Mouse (Mus musculus) E14TG2a.4 (cell line): ENCODE data around the gene Ehf.

ENCODE experiments used
- H3K27me3 ChIP-seq: 2 replicates; pipeline ENCODE4 v1.6.1; 2014; ENCODE audit warnings: low read length, control low read depth; ENCODE audit not compliant: insufficient read depth
- H3K36me3 ChIP-seq: 2 replicates; pipeline ENCODE4 v1.6.1; 2014; ENCODE audit warnings: low read length, control low read depth; ENCODE audit not compliant: insufficient read depth
- H3K4me1 ChIP-seq: replicated peaks from 2 replicates; pipeline ENCODE4 v1.6.1; 2014; ENCODE audit warnings: low read depth, low read length, control low read depth
- H3K4me3 ChIP-seq: replicated peaks from 2 replicates; pipeline ENCODE4 v1.5.1; 2014; ENCODE audit warnings: mild to moderate bottlenecking, low read length
- H3K9me3 ChIP-seq: 2 replicates; pipeline ENCODE4 v1.6.1; 2014; ENCODE audit warnings: low read length, control low read depth
- CTCF ChIP-seq: conservative IDR thresholded peaks from 2 replicates; pipeline ENCODE4 v1.5.1; 2014; ENCODE audit warnings: low read length
- NANOG ChIP-seq: IDR thresholded peaks from 2 replicates; pipeline ENCODE4 v1.6.1; 2014; ENCODE audit warnings: borderline replicate concordance, low read length, mixed read lengths
- POU5F1 ChIP-seq: IDR thresholded peaks from 2 replicates; pipeline ENCODE4 v1.6.1; 2014; ENCODE audit warnings: low read length, borderline replicate concordance

Ehf gene

GRCm38 (mm10) chr2:103336621-103337020, 33.5 kb upstream of the Ehf start:
- Histone ChIP-seq H3K27me3 (no peaks in the 10 kb centered on the region), H3K4me1 (no peaks in the 10 kb centered on the region), H3K4me3 (no peak overlapping the region), H3K9me3 (no peaks in the 10 kb centered on the region; the same call in 1 of the 2 replicates), H3K36me3 (no peaks in the 10 kb centered on the region)
- TF ChIP-seq NANOG = no peak
- TF ChIP-seq CTCF = no peak
- no peak for TF ChIP-seq POU5F1

GRCm38 (mm10) chr2:103336000-103336399, 32.9 kb upstream of the Ehf start:
- Histone ChIP-seq H3K27me3 (no peaks in the 10 kb centered on the region), H3K4me1 (no peaks in the 10 kb centered on the region), H3K36me3 (no peaks in the 10 kb centered on the region), H3K4me3 (no peak overlapping the region), H3K9me3 (no peaks in the 10 kb centered on the region; the same call in 1 of the 2 replicates)
- TF ChIP-seq NANOG (no peak), CTCF (no peak)

GRCm38 (mm10) chr2:103331666-103332191, 28.7 kb upstream of the Ehf start:
- Histone ChIP-seq H3K4me3 (no peak overlapping the region), H3K27me3 (no peaks in the 10 kb centered on the region), H3K4me1 (no peaks in the 10 kb centered on the region), H3K36me3 (no peaks in the 10 kb centered on the region), H3K9me3 (peaks cover 10% of the 10 kb centered on the region)
- no peak for TF ChIP-seq CTCF
- TF ChIP-seq POU5F1 = no peak
- no peak for TF ChIP-seq NANOG

- H3K36me3 ChIP-seq = no peaks in the 10 kb centered on the region
- H3K4me3 ChIP-seq = no peak overlapping the region
- peaks cover 5% of the 10 kb centered on the region; the same call in 1 of the 2 replicates for H3K27me3 ChIP-seq
- TF ChIP-seq NANOG (no peak), POU5F1 (no peak), CTCF (no peak)
- peaks cover 10% of the 10 kb centered on the region for H3K9me3 ChIP-seq
- no peaks in the 10 kb centered on the region for H3K4me1 ChIP-seq
Measured at GRCm38 (mm10) chr2:103328731-103329130, 25.7 kb upstream of the Ehf start.

DNA sequence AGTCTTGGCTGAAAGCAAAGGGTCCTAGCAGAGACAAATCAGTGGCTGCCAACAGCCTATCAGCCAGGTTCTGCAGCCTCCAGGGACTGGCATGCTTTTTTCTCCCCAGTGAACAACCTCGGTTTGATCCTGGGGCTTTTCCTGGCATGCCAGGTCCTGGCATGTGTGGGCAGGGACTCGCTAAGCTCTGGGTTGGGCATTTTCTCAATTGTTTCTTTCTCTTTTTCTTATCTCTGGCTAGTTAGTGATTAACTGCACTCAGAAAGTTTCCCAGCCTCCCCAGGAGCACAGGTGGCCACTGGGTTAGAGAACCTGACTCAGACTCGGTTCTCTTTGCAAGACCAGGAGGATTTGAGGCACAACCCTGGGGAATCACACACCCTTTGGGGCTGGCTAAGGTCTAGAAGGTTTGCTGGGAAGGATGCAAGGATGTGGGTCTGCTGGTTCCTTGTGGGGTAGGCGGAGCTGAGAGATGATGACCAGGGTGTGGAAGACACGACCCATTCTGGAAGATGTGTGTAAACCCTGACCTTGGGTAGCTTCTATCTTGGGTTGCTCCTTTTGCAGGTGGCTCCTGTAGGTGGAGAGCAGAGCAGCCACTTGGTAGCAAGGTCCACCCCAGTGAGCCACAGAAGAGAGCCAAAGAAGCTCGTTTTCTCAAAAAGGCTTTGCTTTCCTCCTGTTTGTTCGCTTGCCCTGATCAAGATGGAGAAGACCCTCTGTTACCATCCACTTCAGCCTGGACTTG, 22.4 kb upstream of the Ehf start:
- Histone ChIP-seq H3K4me3 (no peak overlapping the region), H3K9me3 (peaks cover 5% of the 10 kb centered on the region), H3K4me1 (no peaks in the 10 kb centered on the region), H3K36me3 (no peaks in the 10 kb centered on the region), H3K27me3 (peaks cover 7% of the 10 kb centered on the region; the same call in 1 of the 2 replicates)
- TF ChIP-seq POU5F1 = no peak
- no peak for TF ChIP-seq CTCF
- TF ChIP-seq NANOG = no peak

DNA sequence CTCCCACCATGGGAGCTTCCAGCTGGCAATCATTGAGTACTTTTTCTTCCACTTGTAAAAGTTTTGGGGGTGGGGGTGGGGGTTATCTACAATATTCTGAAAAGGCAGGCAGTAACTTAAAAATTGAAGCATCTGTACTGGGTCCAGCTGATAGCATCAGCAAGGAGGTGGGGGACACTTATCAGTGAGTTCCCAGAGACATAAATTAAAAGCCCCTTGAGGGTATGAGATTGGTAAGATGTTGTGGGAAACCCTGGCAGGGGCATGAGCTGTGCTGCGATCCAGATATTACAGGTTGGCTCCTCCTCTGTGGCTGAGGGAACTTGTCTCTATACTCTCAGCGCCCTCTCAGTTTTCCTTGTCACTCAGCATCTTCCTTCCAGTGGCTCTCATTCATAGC, 21.2 kb upstream of the Ehf start:
- Histone ChIP-seq H3K27me3 (peaks cover 7% of the 10 kb centered on the region; the same call in 1 of the 2 replicates), H3K9me3 (peaks cover 1% of the 10 kb centered on the region; the same call in 1 of the 2 replicates), H3K4me1 (no peaks in the 10 kb centered on the region), H3K4me3 (no peak overlapping the region), H3K36me3 (no peaks in the 10 kb centered on the region)
- TF ChIP-seq NANOG (no peak), CTCF (no peak), POU5F1 (no peak)

DNA sequence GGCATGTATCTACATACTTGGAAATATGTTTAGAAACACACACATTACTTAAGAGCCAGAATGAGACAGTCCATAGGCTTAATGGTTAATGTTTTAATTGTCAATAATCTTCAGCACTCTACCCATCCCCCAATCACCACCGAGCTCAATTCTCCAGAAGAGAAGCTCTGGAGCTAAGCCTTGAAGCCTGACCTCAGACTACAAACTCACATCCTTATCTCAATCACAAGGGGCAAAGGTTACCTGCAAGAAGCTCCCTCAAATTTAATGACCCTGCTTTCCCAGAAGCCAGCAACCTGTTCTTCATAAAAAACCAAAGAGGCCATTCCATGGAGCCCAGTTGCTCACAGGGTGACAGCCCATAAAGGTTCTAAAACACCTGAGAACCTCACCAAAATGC, 19.1 kb upstream of the Ehf start:
- Histone ChIP-seq H3K4me1 (no peaks in the 10 kb centered on the region), H3K4me3 (no peak overlapping the region), H3K27me3 (peaks cover 7% of the 10 kb centered on the region; the same call in 1 of the 2 replicates), H3K36me3 (no peaks in the 10 kb centered on the region), H3K9me3 (peaks cover 16% of the 10 kb centered on the region)
- no peak for TF ChIP-seq CTCF
- no peak for TF ChIP-seq POU5F1
- TF ChIP-seq NANOG = no peak

- TF ChIP-seq POU5F1 (no peak), NANOG (no peak), CTCF (no peak)
- Histone ChIP-seq H3K4me1 (no peaks in the 10 kb centered on the region), H3K36me3 (no peaks in the 10 kb centered on the region), H3K9me3 (peaks cover 16% of the 10 kb centered on the region), H3K27me3 (peaks cover 7% of the 10 kb centered on the region; the same call in 1 of the 2 replicates), H3K4me3 (no peak overlapping the region)
Measured at GRCm38 (mm10) chr2:103321638-103322037, 18.6 kb upstream of the Ehf start.

DNA sequence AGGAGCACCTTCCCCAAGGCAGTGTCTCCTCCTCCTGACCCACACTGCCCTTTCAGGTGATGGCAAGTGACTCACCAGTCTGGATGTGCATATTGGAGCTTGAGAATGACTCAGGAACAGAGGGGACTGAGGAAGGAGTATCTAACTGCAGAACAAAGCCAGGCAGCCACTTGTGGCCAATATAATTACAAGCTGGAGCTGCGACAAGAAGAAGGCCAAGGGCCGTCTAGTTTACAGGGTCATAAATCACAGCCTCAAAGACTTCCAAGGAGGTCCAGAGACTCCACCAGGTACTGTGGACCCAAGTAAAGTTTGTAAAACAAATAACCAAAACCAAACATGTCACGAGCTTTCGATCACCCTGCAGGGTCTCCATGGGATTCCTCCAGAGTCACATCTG, 10.9 kb upstream of the Ehf start:
- TF ChIP-seq POU5F1 (no peak), NANOG (no peak), CTCF (no peak)

More for the DNA sequence above, 10.9 kb upstream of the Ehf start:
- Histone ChIP-seq H3K27me3 (no peaks in the 10 kb centered on the region), H3K4me1 (peaks cover 38% of the 10 kb centered on the region), H3K36me3 (no peaks in the 10 kb centered on the region), H3K4me3 (no peak overlapping the region), H3K9me3 (peaks cover 12% of the 10 kb centered on the region)
